Mouse (Mus musculus) gastrocnemius, postnatal 25 days (tissue): ENCODE measurements around the gene Arrb2. TPM values are rescaled to one million over a fixed set of nuclear protein-coding genes. Genes with fewer than 3 reads are reported as not detected.

ENCODE experiments used
- microRNA-seq, 2 experiments: library from miRNA; unstranded; fragments of <30 nt; microRNA quantifications; one replicate each; pipeline ENCODE4 v1.2.0; 2021; ENCODE audit warnings: borderline replicate concordance in 2 of 2
- total RNA-seq, 2 experiments: library from RNA; stranded (reverse); gene quantifications; 1 replicate in 1 of 2; 2 replicates in 1 of 2; pipeline ENCODE4 v1.2.3; 2021

The Arrb2 gene
- total RNA-seq, 2 experiments from 2014 or later: 7.5 to 9.0 TPM

Small RNA genes lying within 50 kb of the gene (microRNA-seq; reads per million reads assigned to microRNA genes)
- 0 reads per million in 2 experiments for gene Mir7115

Other genes with a start within 250 kb of the Arrb2 start
- gene Slc16a11, start 219.9 kb upstream of the Arrb2 start, total RNA-seq: not detected
- under 1 TPM; 0.10 to 0.88 TPM for gene Slc16a13, start 211.6 kb upstream of the Arrb2 start, total RNA-seq
- 1 to 10 TPM; 4.1 to 6.2 TPM for gene Bcl6b, start 202.8 kb upstream of the Arrb2 start, total RNA-seq
- gene 0610010K14Rik, start 194.7 kb upstream of the Arrb2 start, total RNA-seq: 10 to 100 TPM; 26.9 to 36.2 TPM
- 1 to 10 TPM; 2.4 to 3.0 TPM for gene Gm21988, start 192.8 kb upstream of the Arrb2 start, total RNA-seq
- gene Rnasek, start 192.8 kb upstream of the Arrb2 start, total RNA-seq: 100 to 1,000 TPM in 1 of 2 experiments, 10 to 100 TPM in 1; 96.1 to 126 TPM
- gene Alox12, start 177.3 kb upstream of the Arrb2 start, total RNA-seq: under 1 TPM; 0.67 to 0.80 TPM
- not detected for gene Alox12e, start 110.0 kb upstream of the Arrb2 start, total RNA-seq
- under 1 TPM in 1 of 2 experiments, not detected in 1; 0.91 TPM for gene Alox15, start 80.6 kb upstream of the Arrb2 start, total RNA-seq
- gene Pelp1, start 22.6 kb upstream of the Arrb2 start, total RNA-seq: 10 to 100 TPM; 15.5 to 18.5 TPM
- gene Med11, start 19.3 kb downstream of the Arrb2 start, total RNA-seq: 1 to 10 TPM; 5.6 to 6.2 TPM
- under 1 TPM; 0.38 to 0.97 TPM for gene Zmynd15, start 26.8 kb downstream of the Arrb2 start, total RNA-seq
- gene Cxcl16, start 27.3 kb downstream of the Arrb2 start, total RNA-seq: 1 to 10 TPM; 1.3 to 2.0 TPM
- not detected for gene Tm4sf5, start 72.6 kb downstream of the Arrb2 start, total RNA-seq
- gene Vmo1, start 82.0 kb downstream of the Arrb2 start, total RNA-seq: not detected
- gene Gltpd2, start 86.6 kb downstream of the Arrb2 start, total RNA-seq: not detected
- gene Psmb6, start 92.7 kb downstream of the Arrb2 start, total RNA-seq: 100 to 1,000 TPM; 242 to 248 TPM
- gene Gm40193, start 100.3 kb downstream of the Arrb2 start, total RNA-seq: not detected
- gene Pld2, start 107.4 kb downstream of the Arrb2 start, total RNA-seq: 10 to 100 TPM; 17.4 to 17.7 TPM
- 10 to 100 TPM; 26.3 to 27.2 TPM for gene Mink1, start 130.2 kb downstream of the Arrb2 start, total RNA-seq
- gene 4930544D05Rik, start 183.2 kb downstream of the Arrb2 start, total RNA-seq: not detected
- 10 to 100 TPM; 22.6 to 24.7 TPM for gene Chrne, start 186.6 kb downstream of the Arrb2 start, total RNA-seq
- not detected for gene Gp1ba, start 206.5 kb downstream of the Arrb2 start, total RNA-seq
- gene Rnf167, start 214.6 kb downstream of the Arrb2 start, total RNA-seq: 10 to 100 TPM; 29.5 to 32.6 TPM
- gene Slc25a11, start 214.8 kb downstream of the Arrb2 start, total RNA-seq: 100 to 1,000 TPM; 307 to 310 TPM
- 100 to 1,000 TPM; 284 to 293 TPM for gene Pfn1, start 222.0 kb downstream of the Arrb2 start, total RNA-seq
- gene Eno3, start 224.6 kb downstream of the Arrb2 start, total RNA-seq: 1,000 to 10,000 TPM; 7,828 to 7,878 TPM
- gene Spag7, start 236.8 kb downstream of the Arrb2 start, total RNA-seq: 10 to 100 TPM; 81.6 to 82.3 TPM